Mouse (Mus musculus) intestine, embryonic 15.5 days (tissue): ENCODE results near the gene Abi3bp. TPM values are rescaled to one million over a fixed set of nuclear protein-coding genes. Genes with fewer than 3 reads are reported as not detected.

ENCODE experiments used
- ATAC-seq: fragments of 200-750 bp; cut with Nextera tagmentation; 2 replicates; pipeline ENCODE4 v1.8.0; 2017; ENCODE audit warnings: moderate TSS enrichment, moderate library complexity
- H3K27ac ChIP-seq: fragments of 300-500 bp; sonication (generic); 2 replicates; pipeline ENCODE4 v1.5.1; 2015; ENCODE audit warnings: mild to moderate bottlenecking, inconsistent platforms
- H3K27me3 ChIP-seq: fragments of 300-500 bp; sonication (generic); replicated peaks from 2 replicates; pipeline ENCODE4 v1.6.1; 2015; ENCODE audit warnings: inconsistent platforms
- H3K36me3 ChIP-seq: fragments of 300-500 bp; sonication (generic); 2 replicates; pipeline ENCODE4 v1.6.1; 2015; ENCODE audit warnings: inconsistent platforms
- H3K4me1 ChIP-seq: fragments of 300-500 bp; sonication (generic); replicated peaks from 2 replicates; pipeline ENCODE4 v1.6.1; 2015; ENCODE audit warnings: inconsistent platforms
- H3K4me2 ChIP-seq: fragments of 300-500 bp; sonication (generic); replicated peaks from 2 replicates; pipeline ENCODE4 v1.6.1; 2015; ENCODE audit warnings: mild to moderate bottlenecking, inconsistent platforms
- H3K4me3 ChIP-seq: fragments of 300-500 bp; sonication (generic); replicated peaks from 2 replicates; pipeline ENCODE4 v1.5.1; 2015; ENCODE audit warnings: inconsistent platforms
- H3K9ac ChIP-seq: fragments of 300-500 bp; sonication (generic); 2 replicates; pipeline ENCODE4 v1.6.1; 2015; ENCODE audit warnings: inconsistent platforms
- H3K9me3 ChIP-seq: fragments of 300-500 bp; sonication (generic); 2 replicates; pipeline ENCODE4 v1.6.1; 2016; ENCODE audit warnings: inconsistent platforms
- WGBS: fragments of 180-500 bp; shearing (Covaris S2); methylation state at CpG from one replicate; pipeline ENCODE4 v1.1.7; 2015; 5-methylcytosine and 5-hydroxymethylcytosine counted together
- polyA plus RNA-seq: library from polyadenylated mRNA; unstranded; fragments of >200 nt; fragmentation: Nextera tagmentation; extraction: Ambion mirVana; gene quantifications from 2 replicates; pipeline ENCODE4 v1.2.1, GENCODE M21; 2015

The Abi3bp gene
- polyA plus RNA-seq, 1 experiment from 2014 or later: 11.0 TPM

DNA sequence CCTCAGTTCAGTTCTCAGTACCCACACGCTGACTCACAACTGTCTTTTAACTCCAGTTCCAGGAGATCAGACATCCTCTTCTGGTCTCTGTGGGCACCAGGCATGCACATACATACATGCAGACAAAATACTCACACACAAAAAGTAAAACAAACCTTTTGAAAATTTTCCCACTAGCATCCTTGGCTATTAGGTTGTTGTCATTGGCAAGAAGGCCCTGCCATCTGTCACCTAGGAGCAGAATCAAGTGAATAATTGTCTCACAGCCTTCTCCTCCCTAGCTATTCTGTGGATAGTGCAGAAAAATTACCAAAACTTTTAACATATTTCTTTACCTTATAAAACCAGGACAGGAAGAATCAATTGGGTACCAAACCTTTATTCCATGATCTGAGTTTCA, 48.8 kb downstream of the Abi3bp start:
- no peak overlapping the region for H3K4me2 ChIP-seq
- no peaks in the 10 kb centered on the region for H3K27me3 ChIP-seq
- no peaks in the 10 kb centered on the region for H3K4me1 ChIP-seq
- no peak overlapping the region for H3K9ac ChIP-seq
- WGBS: 84% methylated on average over 1 of the region's 1 CpGs
- no peak overlapping the region for H3K4me3 ChIP-seq
- no peaks in the 10 kb centered on the region for H3K36me3 ChIP-seq
- H3K27ac ChIP-seq: no peak overlapping the region
- H3K9me3 ChIP-seq: no peaks in the 10 kb centered on the region
- ATAC-seq: no peak

DNA sequence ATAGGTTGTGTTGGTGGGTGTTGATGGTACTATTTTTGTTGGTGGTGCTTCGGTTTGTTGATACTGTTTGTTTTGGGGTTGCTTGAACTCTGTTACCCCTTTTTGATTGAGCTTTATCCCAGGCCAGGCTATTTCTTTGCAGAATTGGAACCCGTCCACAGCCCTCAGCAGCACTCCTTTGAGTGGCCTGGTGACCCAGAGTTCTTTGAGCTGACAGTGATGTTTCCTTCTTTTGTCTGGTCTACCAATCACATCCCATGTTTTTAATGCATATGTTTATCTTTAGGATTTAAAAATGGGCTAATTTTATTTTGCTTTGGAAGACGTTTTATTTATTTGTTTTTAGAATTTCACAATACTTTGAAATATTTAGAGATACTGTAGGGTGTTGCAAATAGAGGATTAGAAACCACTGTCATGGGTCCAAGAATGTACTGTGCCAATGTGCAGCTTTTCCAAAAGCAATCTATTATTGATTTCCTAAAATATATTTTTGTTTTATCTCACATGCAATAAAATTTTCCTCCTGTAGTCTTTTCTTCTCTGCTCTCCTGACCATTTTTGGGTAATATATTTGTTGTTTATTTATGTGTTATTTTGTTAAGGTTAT, 50.5 kb downstream of the Abi3bp start:
- Histone ChIP-seq H3K9me3 (no peaks in the 10 kb centered on the region), H3K9ac (no peak overlapping the region), H3K27me3 (no peaks in the 10 kb centered on the region), H3K4me2 (no peak overlapping the region), H3K4me1 (no peaks in the 10 kb centered on the region), H3K36me3 (no peaks in the 10 kb centered on the region), H3K4me3 (no peak overlapping the region), H3K27ac (no peak overlapping the region)
- ATAC-seq: no peak
- WGBS: 71% methylated on average over 3 of the region's 3 CpGs

DNA sequence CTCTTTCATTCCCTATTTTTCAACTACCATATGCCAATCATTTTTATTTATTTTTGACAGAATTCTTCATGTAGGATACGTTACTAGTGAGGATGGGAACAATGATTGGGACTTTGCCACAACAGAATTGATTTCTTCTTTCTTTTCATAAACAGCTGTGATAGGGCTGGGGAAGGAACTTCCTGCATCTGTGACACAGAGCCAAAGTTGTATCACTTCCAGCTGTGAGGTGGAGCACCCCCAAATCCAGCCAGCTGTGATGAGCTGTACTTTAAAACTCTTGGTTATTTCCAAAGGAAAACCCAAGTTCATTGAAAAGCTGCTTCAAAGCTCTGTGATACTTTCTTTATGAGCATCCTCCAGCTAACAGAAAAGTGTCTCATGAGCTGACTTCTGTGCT, 101.9 kb downstream of the Abi3bp start:
- Histone ChIP-seq H3K27ac (no peak overlapping the region), H3K9me3 (no peaks in the 10 kb centered on the region), H3K9ac (no peak overlapping the region), H3K4me2 (no peak overlapping the region), H3K36me3 (no peaks in the 10 kb centered on the region), H3K4me3 (no peak overlapping the region), H3K27me3 (no peaks in the 10 kb centered on the region), H3K4me1 (no peaks in the 10 kb centered on the region)
- ATAC-seq: no peak
- 65% methylated on average over 1 of the region's 1 CpGs for WGBS

DNA sequence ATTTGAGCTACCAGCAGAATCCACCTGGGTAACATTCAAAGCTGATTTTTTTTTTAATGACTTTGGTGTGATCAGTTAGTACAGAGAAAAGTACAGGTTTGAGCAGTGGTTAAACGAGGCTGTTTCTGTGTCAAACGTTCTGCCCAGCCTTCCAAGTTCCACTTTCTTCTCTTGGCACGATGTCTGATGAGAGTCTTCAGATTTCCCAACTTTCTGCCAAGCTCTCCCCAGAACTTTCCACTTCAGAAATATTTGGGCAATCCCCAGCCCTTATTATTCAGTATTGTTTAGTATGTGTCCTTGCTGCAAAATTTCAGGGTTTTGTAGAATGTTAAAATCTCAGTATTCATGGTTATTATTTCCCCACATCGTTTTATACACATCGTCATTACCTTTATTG, 115.9 kb downstream of the Abi3bp start:
- 78% methylated on average over 5 of the region's 5 CpGs for WGBS
- Histone ChIP-seq H3K36me3 (no peaks in the 10 kb centered on the region), H3K27ac (no peak overlapping the region), H3K9ac (no peak overlapping the region), H3K27me3 (no peaks in the 10 kb centered on the region), H3K4me1 (no peaks in the 10 kb centered on the region), H3K4me3 (no peak overlapping the region), H3K4me2 (no peak overlapping the region), H3K9me3 (no peaks in the 10 kb centered on the region)
- ATAC-seq: no peak

DNA sequence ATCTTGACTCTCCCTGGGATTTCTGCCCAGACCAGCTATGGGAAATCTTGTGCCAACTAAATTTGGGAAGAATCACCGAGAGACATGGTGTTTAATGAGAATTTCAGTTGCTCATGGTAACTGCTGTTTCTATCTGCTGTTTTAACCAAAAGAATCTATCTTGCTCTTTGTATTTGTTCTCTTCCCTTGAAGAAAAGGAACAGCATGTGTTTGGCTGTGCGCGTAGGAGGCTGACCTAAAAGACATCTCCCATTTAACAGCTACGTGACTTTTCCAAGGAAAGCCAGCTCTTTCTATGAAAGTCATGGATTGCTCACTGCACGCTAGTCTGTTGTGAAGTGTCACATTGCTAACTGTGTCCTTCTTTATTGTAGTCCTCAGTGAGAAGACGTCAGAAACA, 117.2 kb downstream of the Abi3bp start:
- Histone ChIP-seq H3K4me2 (no peak overlapping the region), H3K36me3 (no peaks in the 10 kb centered on the region), H3K27me3 (no peaks in the 10 kb centered on the region), H3K4me3 (no peak overlapping the region), H3K4me1 (no peaks in the 10 kb centered on the region), H3K9me3 (no peaks in the 10 kb centered on the region), H3K9ac (no peak overlapping the region), H3K27ac (no peak overlapping the region)
- WGBS: 84% methylated on average over 6 of the region's 6 CpGs
- no peak for ATAC-seq

DNA sequence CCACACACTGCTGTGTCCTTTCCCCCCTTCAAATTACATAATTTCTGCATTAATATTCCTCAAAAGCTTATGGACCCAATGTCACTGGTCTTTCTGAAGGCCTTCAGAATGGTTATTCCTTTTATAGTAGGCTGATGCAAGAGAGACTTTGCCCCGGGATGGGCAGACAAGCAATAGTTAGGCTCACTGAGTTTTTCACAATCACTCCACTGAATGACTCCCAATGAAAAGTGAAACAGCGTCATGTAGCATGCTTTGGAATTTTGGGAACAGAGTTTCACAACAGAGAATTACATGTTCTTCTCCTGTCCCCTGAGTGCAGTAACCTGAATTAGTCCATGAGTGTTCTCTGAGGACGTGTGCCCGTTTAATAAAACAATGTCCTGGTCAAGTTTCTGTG, 120.7 kb downstream of the Abi3bp start:
- H3K9ac ChIP-seq: no peak overlapping the region
- no peak overlapping the region for H3K27ac ChIP-seq
- no peak overlapping the region for H3K4me3 ChIP-seq
- H3K4me2 ChIP-seq: no peak overlapping the region
- peak; percentile 94 for ATAC-seq
- no peaks in the 10 kb centered on the region for H3K36me3 ChIP-seq
- WGBS: 81% methylated on average over 4 of the region's 4 CpGs
- H3K4me1 ChIP-seq: no peaks in the 10 kb centered on the region
- no peaks in the 10 kb centered on the region for H3K9me3 ChIP-seq
- H3K27me3 ChIP-seq: no peaks in the 10 kb centered on the region

DNA sequence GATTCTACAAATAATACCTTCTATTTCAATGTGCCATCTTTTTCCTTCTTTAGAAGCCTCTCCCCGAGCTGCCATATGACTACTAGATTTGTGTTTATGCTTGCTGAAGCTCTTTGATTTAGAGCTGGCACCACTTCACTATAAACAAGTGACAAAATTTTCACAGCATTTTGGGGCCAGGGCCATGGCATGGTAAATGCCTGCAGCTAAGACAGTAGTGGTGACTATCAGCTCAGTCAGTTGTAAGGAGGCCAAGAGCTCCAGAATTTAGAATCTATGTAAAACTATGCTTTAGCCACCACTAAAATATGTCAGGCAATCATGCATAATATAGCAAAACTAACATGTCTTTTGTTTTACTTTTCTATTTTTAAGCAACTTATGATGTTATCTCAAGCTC, 124.7 kb downstream of the Abi3bp start:
- no peak overlapping the region for H3K4me3 ChIP-seq
- H3K27me3 ChIP-seq: no peaks in the 10 kb centered on the region
- H3K36me3 ChIP-seq: no peaks in the 10 kb centered on the region
- H3K4me1 ChIP-seq: no peaks in the 10 kb centered on the region
- ATAC-seq: no peak
- H3K9me3 ChIP-seq: no peaks in the 10 kb centered on the region
- H3K27ac ChIP-seq: no peak overlapping the region
- no peak overlapping the region for H3K9ac ChIP-seq
- H3K4me2 ChIP-seq: no peak overlapping the region
- WGBS: 67% methylated on average over 1 of the region's 1 CpGs

DNA sequence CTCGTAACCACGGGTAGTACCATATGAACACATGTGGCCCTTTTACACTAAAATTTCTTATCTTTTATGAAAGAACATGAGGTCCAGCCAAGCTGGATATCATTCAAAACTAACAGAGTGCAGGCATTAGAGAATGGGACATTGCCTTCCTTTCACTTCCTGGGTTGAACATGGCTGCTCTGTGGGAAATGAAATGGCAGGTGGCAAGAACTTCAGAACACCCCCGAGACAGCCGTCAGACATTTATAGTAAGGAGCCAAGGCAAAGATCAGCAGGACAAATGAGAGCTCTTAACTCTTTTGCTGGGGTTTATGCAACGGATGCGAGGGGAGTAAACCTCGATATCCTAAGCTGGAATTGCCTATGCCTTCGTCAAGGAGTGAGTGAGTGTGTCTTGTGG, 132.9 kb downstream of the Abi3bp start:
- Histone ChIP-seq H3K27ac (no peak overlapping the region), H3K4me2 (no peak overlapping the region), H3K27me3 (no peaks in the 10 kb centered on the region), H3K4me3 (no peak overlapping the region), H3K4me1 (no peaks in the 10 kb centered on the region), H3K36me3 (no peaks in the 10 kb centered on the region), H3K9ac (no peak overlapping the region), H3K9me3 (no peaks in the 10 kb centered on the region)
- 78% methylated on average over 8 of the region's 8 CpGs for whole genome bisulfite sequencing
- no peak for ATAC-seq

DNA sequence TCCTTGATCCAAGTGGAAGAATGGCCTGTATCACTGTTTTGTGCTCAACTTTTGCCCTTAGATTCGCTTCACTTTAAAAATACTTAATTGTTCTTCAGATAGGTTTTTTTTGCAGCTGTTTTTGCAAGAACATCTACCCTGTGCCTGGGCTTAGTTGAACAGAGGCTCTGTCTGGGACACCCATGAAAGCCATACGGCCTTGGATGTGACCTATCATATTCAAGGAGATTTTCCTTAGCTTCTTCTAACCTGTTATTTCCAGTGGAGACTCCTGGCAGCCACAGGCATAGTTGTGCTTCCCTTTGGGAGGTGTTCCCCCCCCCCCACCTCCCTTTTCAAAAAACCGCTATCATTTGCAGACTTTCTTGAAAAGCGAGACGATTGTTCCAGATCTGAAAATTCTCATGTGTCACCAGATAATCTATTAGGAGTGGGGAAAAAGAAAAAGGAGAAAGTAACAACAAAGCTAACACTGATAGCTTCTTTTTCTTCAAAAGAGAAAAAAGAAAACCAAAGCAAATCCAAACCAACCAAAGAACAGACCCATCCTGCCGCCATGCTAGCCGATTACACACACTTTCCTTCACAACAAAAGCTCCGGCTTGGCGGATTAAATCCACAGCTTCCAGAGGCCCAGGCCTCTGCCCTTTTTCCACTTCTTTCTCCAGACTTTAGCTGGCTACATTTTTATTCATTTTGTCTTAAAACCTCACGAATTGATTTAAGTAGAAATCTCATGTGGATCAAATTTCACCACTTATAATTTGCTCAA, 133.6 kb downstream of the Abi3bp start:
- no peak overlapping the region for H3K27ac ChIP-seq
- ATAC-seq: no peak
- H3K36me3 ChIP-seq: no peaks in the 10 kb centered on the region
- H3K4me1 ChIP-seq: no peaks in the 10 kb centered on the region
- no peaks in the 10 kb centered on the region for H3K9me3 ChIP-seq
- no peak overlapping the region for H3K9ac ChIP-seq
- 85% methylated on average over 10 of the region's 10 CpGs for WGBS
- H3K4me3 ChIP-seq: no peak overlapping the region
- no peaks in the 10 kb centered on the region for H3K27me3 ChIP-seq
- H3K4me2 ChIP-seq: no peak overlapping the region

DNA sequence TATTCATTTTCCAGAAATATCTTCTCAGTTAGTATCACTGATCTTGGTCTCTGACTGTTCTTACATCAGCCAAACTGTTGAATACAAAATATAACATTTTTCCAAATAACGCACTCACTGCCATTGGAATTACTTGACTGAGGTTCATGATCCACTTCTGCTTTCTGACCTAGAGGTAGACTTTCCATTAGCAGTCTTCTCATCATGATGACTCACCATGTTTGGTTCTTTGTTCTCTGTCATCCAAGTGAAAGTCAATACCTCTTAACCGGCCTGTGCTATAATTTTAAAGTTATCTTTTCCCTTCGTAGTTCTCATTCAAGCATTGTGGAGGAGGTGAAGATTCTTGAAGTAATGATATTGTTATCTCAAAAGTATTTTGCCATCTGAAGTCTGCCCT, 160.9 kb downstream of the Abi3bp start:
- Histone ChIP-seq H3K4me2 (no peak overlapping the region), H3K27me3 (no peaks in the 10 kb centered on the region), H3K36me3 (no peaks in the 10 kb centered on the region), H3K27ac (no peak overlapping the region), H3K9ac (no peak overlapping the region), H3K9me3 (no peaks in the 10 kb centered on the region), H3K4me1 (no peaks in the 10 kb centered on the region), H3K4me3 (no peak overlapping the region)
- WGBS: 88% methylated on average over 3 of the region's 3 CpGs
- ATAC-seq: no peak

DNA sequence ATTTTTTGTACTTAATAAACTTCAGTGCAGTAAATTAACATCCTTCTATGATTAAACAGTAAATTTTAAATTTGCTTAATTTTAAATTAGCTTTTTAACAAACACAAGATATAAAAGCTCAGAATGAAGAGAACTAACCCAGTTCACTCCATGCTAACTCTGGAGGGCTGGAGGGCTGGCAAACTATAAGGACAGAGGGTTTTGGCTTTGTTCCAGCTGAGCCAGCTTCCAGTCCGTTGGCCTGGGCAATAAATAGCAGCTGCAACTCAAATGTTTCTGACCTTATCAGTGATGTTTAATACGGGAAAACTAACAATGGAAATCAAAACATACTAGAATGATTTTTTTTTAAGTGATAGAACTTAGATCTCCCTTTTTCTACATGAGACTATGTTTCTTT, 167.6 kb downstream of the Abi3bp start:
- no peak for ATAC-seq
- Histone ChIP-seq H3K4me2 (no peak overlapping the region), H3K9ac (no peak overlapping the region), H3K9me3 (no peaks in the 10 kb centered on the region), H3K4me3 (no peak overlapping the region), H3K27me3 (no peaks in the 10 kb centered on the region), H3K27ac (no peak overlapping the region), H3K36me3 (no peaks in the 10 kb centered on the region), H3K4me1 (no peaks in the 10 kb centered on the region)
- WGBS: 8% methylated on average over 2 of the region's 2 CpGs

DNA sequence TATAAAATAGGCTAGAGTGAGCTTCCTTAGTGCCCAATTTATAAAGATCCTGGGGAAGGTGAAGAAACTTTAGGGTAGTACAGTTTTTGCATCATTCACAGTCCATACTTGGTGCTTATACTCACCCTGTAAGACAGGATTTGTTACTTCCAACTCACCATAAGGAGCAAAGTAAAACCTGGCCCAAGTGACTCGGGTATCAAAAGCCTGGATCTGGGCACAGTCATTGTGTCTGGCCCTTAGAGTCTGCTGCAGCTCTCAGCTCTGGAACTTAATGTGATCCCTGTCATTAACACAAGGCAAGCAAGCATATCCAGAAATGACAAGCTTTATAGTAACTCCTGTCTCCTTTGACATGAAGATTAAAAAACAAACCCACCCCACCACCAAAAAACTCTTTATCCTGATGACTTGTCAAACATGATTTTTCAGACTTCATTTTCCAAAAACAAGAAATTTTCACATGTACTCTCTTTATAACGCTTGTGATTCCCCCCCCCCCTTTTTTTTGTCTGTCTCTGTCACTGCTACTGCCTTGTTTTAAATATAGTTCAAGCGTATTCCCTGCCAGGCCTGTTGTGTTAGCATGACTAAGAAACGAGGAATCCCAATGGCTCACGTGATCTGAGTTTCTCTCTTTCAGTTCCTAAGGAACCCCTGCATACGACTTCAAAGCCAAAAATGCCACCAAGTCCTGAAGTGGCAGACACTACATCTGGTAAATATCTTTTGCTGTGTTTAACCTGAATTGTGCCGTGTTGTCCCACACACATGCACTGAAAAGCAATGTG, 168.9 kb downstream of the Abi3bp start:
- Histone ChIP-seq H3K4me1 (no peaks in the 10 kb centered on the region), H3K9ac (no peak overlapping the region), H3K27ac (no peak overlapping the region), H3K4me3 (no peak overlapping the region), H3K27me3 (no peaks in the 10 kb centered on the region), H3K4me2 (no peak overlapping the region), H3K36me3 (no peaks in the 10 kb centered on the region), H3K9me3 (no peaks in the 10 kb centered on the region)
- WGBS: 66% methylated on average over 7 of the region's 7 CpGs
- no peak for ATAC-seq
